Mouse (Mus musculus) liver, embryonic 11.5 days (tissue): ENCODE results near the gene Qser1. TPM values are rescaled to one million over a fixed set of nuclear protein-coding genes. Genes with fewer than 3 reads are reported as not detected.
"Not testable (repeated sequence)": the region's sequence is repeated elsewhere in the genome, so short reads cannot be mapped to it uniquely, and the experiment has no call there.

Source experiments
- ATAC-seq: fragments of 200-750 bp; cut with Nextera tagmentation; replicated peaks from 2 replicates; pipeline ENCODE4 v1.8.0; 2017; ENCODE audit warnings: moderate number of reproducible peaks, mild to moderate bottlenecking, moderate TSS enrichment, moderate library complexity; ENCODE audit not compliant: low FRiP score
- DNase-seq: peaks from one replicate; pipeline ENCODE4 v3.0.0-alpha.2; 2017; ENCODE audit warnings: low spot score
- H3K27ac ChIP-seq: fragments of 300-500 bp; sonication (generic); 2 replicates; pipeline ENCODE4 v1.5.1; 2014; ENCODE audit warnings: mild to moderate bottlenecking, low read depth, low read length, control low read depth
- H3K27me3 ChIP-seq: fragments of 300-500 bp; sonication (generic); replicated peaks from 2 replicates; pipeline ENCODE4 v1.6.1; 2014; ENCODE audit warnings: low read length, mixed read lengths; ENCODE audit not compliant: control insufficient read depth, insufficient read depth
- H3K36me3 ChIP-seq: fragments of 300-500 bp; sonication (generic); 2 replicates; pipeline ENCODE4 v1.6.1; 2014; ENCODE audit warnings: mild to moderate bottlenecking, low read length, moderate library complexity, mixed read lengths; ENCODE audit not compliant: control insufficient read depth, insufficient read depth
- H3K4me1 ChIP-seq: fragments of 300-500 bp; sonication (generic); replicated peaks from 2 replicates; pipeline ENCODE4 v1.6.1; 2014; ENCODE audit warnings: low read length, mixed read lengths; ENCODE audit not compliant: control insufficient read depth, insufficient read depth
- H3K4me2 ChIP-seq: fragments of 300-500 bp; sonication (generic); 2 replicates; pipeline ENCODE4 v1.6.1; 2014; ENCODE audit warnings: mild to moderate bottlenecking, control low read depth, moderate library complexity
- H3K4me3 ChIP-seq: fragments of 300-500 bp; sonication (generic); 2 replicates; pipeline ENCODE4 v1.5.1; 2014; ENCODE audit warnings: low read depth, low read length, control low read depth
- H3K9ac ChIP-seq: fragments of 300-500 bp; sonication (generic); 2 replicates; pipeline ENCODE4 v1.6.1; 2014; ENCODE audit warnings: low read depth, low read length, control low read depth
- H3K9me3 ChIP-seq: fragments of 300-500 bp; sonication (generic); 2 replicates; pipeline ENCODE4 v1.6.1; 2016; ENCODE audit warnings: low read length, inconsistent platforms, mixed read lengths; ENCODE audit not compliant: control insufficient read depth
- WGBS: fragments of 180-500 bp; shearing (Covaris S2); extraction: QIAGEN DNeasy Blood & Tissue Kit; methylation state at CpG from one replicate; pipeline ENCODE4 v1.1.7; 2014; 5-methylcytosine and 5-hydroxymethylcytosine counted together
- polyA plus RNA-seq: library from polyadenylated mRNA; unstranded; fragments of >200 nt; fragmentation: Nextera tagmentation; extraction: Ambion mirVana; gene quantifications from 2 replicates; pipeline ENCODE4 v1.2.1, GENCODE M21; 2014

Qser1 gene
- polyA plus RNA-seq, 1 experiment from 2014 or later: 9.0 TPM

DNA sequence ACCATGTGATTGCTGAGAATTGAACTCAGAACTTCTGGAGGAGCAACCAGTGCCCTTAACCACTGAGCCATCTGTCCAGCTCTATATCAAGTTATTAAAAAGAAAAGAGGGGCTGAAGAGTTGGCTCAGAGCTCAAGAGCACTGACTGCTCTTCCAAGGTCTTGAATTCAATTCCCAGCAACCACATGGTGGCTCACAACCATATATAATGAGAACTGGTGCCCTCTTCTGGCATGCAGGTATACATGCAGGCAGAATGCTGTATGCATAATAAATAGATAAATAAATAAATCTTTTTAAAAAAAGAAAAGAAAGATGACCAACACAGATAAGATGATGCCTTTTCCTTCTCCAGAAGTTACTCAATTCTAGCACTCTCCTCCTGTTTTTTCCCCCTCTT, 24.4 kb upstream of the Qser1 start:
- Histone ChIP-seq H3K4me2 (no peak overlapping the region), H3K9ac (no peak overlapping the region), H3K27ac (no peak overlapping the region), H3K4me3 (no peak overlapping the region), H3K27me3 (no peaks in the 10 kb centered on the region), H3K9me3 (no peaks in the 10 kb centered on the region), H3K4me1 (no peaks in the 10 kb centered on the region), H3K36me3 (no peaks in the 10 kb centered on the region)
- no peak for DNase-seq
- no peak for ATAC-seq

DNA sequence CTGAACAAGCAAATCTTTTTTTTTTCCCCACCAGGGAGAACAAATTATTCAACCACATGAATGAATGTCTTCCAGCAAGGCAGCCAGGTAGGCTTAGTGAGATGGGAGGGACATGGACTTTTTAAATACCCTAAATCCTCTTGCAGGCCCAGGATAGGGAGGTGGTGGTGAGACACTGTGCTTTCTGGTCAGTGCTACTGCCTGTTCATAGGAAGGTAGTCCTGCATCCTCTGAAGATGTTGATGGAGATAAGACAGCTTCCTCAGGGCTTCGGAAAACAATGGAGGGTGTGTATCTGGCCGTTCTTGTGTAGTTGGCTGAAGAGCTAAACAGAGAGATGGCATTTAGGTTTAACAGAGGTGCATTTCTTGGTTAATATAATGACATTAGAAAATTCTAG, 15.9 kb upstream of the Qser1 start:
- Histone ChIP-seq H3K4me1 (no peaks in the 10 kb centered on the region), H3K27me3 (no peaks in the 10 kb centered on the region), H3K4me2 (no peak overlapping the region), H3K9ac (no peak overlapping the region), H3K36me3 (no peaks in the 10 kb centered on the region), H3K27ac (no peak overlapping the region), H3K9me3 (no peaks in the 10 kb centered on the region), H3K4me3 (no peak overlapping the region)
- ATAC-seq: no peak
- WGBS: 78% methylated on average over 2 of the region's 2 CpGs
- DNase-seq: no peak

GRCm38 (mm10) chr2:104826191-104826590, 9.6 kb upstream of the Qser1 start:
- Histone ChIP-seq H3K4me1 (no peaks in the 10 kb centered on the region), H3K36me3 (no peaks in the 10 kb centered on the region), H3K4me2 (no peak overlapping the region), H3K27me3 (no peaks in the 10 kb centered on the region), H3K9ac (no peak overlapping the region), H3K9me3 (no peaks in the 10 kb centered on the region), H3K4me3 (no peak overlapping the region), H3K27ac (no peak overlapping the region)
- DNase-seq: no peak
- no peak for ATAC-seq
- 86% methylated on average over 4 of the region's 4 CpGs for WGBS

DNA sequence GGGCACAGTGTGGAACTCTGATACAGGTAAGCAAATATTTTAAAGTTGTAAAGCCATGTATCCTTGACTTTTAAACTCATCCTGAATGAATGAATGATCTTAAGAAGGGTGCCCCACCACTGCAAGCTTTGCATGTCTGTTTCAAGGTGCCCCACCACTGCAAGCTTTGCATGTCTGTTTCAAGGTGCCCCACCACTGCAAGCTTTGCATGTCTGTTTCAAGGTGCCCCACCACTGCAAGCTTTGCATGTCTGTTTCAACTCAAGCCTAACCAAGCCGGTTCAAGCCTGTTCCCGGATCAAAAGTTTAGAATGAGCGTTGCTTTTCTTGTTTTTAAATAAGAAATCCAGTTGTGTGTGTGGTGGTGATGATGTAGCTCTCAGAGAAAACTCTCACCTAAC, 2.2 kb upstream of the Qser1 start:
- H3K4me3 ChIP-seq, ATAC-seq, H3K9me3 ChIP-seq, H3K27me3 ChIP-seq, H3K27ac ChIP-seq, H3K36me3 ChIP-seq, H3K4me2 ChIP-seq, DNase-seq, H3K9ac ChIP-seq: not testable (repeated sequence)
- peaks cover 12% of the 10 kb centered on the region; the same call in 1 of the 2 replicates for H3K4me1 ChIP-seq
- WGBS: 87% methylated on average over 3 of the region's 3 CpGs

GRCm38 (mm10) chr2:104817555-104818330, 1.2 kb upstream of the Qser1 start:
- WGBS: 6% methylated on average over 15 of the region's 15 CpGs
- ATAC-seq: no peak
- peaks cover 12% of the 10 kb centered on the region; the same call in 1 of the 2 replicates for H3K4me1 ChIP-seq
- H3K9me3 ChIP-seq: no peaks in the 10 kb centered on the region
- H3K36me3 ChIP-seq: no peaks in the 10 kb centered on the region
- H3K9ac ChIP-seq: peak overlapping the region; percentile 98
- H3K4me3 ChIP-seq: peak overlapping the region; percentile 89
- H3K4me2 ChIP-seq: peak overlapping the region; percentile 88
- no peaks in the 10 kb centered on the region for H3K27me3 ChIP-seq
- peak overlapping the region; percentile 94 for H3K27ac ChIP-seq
- DNase-seq: no peak

- DNase-seq: peak; percentile 91
- WGBS: under 1% methylated on average over 41 of the region's 51 CpGs
- ATAC-seq: peak; percentile 89
Measured at GRCm38 (mm10) chr2:104816866-104817439, 393 bp upstream of the Qser1 start.

DNA sequence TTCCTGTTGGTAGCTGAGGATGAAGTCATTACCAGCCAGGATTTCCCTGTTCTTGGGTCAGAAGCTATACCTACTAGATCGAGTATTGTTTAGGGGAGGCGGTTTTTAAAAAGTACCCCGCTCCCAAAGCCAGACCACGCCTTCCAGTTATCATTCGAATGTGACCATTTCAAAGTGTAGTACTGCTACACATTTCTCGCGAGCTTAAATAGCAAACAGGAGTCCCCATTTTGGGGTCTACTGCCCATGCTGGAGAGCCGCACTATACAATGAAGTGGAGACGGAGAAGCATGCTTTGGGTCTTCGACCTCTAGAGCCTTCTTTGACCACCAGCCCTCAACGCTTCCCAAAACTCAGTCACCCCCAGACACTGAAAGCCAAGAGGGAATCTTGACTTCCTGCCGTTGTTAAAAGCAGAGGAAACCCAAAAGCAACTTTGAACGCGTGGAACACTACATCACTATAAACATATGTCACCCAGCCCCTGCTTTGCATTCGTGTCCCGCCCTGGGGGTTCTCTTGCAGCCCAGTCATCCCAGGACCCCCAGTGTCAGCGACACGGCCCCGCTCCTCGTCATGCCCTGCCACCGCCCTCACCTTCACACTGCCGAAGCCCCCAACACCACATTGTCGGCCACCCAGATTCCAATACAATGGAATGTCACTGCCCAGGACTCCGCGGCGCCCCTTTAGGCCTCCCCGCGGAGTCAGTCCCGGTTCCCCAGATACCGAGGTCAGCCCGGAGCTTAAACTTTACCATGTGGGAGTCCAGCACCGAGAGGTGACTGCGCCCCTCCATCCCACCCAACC, 794 bp downstream of the Qser1 start:
- peak overlapping the region; percentile 94 for H3K27ac ChIP-seq
- H3K9ac ChIP-seq: peak overlapping the region; percentile 98
- WGBS: under 1% methylated on average over 33 of the region's 33 CpGs
- peak; percentile 43 for ATAC-seq
- H3K27me3 ChIP-seq: no peaks in the 10 kb centered on the region
- H3K36me3 ChIP-seq: no peaks in the 10 kb centered on the region
- peak overlapping the region; percentile 89 for H3K4me3 ChIP-seq
- H3K9me3 ChIP-seq: no peaks in the 10 kb centered on the region
- H3K4me2 ChIP-seq: peak overlapping the region; percentile 88
- peaks cover 12% of the 10 kb centered on the region; the same call in 1 of the 2 replicates for H3K4me1 ChIP-seq
- DNase-seq: peak; percentile 58

More at GRCm38 (mm10) chr2:104816866-104817439, 393 bp upstream of the Qser1 start:
- Histone ChIP-seq H3K4me3 (peak overlapping the region; percentile 89), H3K9me3 (no peaks in the 10 kb centered on the region), H3K4me2 (peak overlapping the region; percentile 88), H3K27me3 (no peaks in the 10 kb centered on the region), H3K9ac (peak overlapping the region; percentile 98), H3K27ac (peak overlapping the region; percentile 94), H3K36me3 (no peaks in the 10 kb centered on the region), H3K4me1 (peaks cover 12% of the 10 kb centered on the region; the same call in 1 of the 2 replicates)

DNA sequence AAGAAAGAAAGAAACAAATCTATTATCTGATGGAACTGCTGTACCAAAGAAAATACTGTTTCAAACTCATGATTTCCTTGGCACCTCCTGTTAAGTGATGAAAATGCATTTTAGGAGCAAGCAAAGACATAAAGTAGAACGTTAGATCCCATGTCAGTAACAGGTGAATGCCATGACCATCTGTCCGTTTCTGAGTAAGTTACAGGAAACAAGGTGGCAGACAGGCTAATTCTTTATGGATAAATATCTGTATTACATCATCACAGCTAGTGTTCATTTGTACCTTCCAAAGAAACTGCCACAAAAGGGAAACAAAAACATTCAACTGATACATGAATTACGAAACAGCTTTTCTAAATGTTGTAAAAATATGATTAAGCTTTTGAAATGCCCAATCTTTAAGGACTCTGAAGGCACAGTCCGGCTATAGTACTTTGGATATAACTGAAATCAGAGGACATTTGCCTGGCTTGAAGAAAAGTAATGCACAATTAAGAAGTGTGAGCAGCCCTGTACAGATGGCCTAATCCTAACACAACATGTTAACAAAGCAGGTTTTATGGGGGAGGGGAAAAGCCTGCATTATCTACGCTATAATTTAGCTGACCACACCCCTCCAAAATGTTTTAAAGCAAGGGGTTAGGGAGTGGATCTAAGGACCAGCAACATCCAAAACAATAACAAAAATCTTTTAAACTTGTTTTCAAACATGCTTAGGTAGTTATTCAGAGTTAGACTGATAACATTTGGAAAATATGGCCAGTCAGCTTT, 2.2 kb downstream of the Qser1 start:
- DNase-seq (no peak), ATAC-seq (no peak)
- H3K27me3 ChIP-seq: no peaks in the 10 kb centered on the region
- no peak overlapping the region for H3K27ac ChIP-seq
- H3K9me3 ChIP-seq: no peaks in the 10 kb centered on the region
- no peak overlapping the region for H3K9ac ChIP-seq
- peak overlapping the region; percentile 42 for H3K4me2 ChIP-seq
- H3K4me3 ChIP-seq: no peak overlapping the region
- H3K36me3 ChIP-seq: no peaks in the 10 kb centered on the region
- WGBS: 62% methylated on average over 5 of the region's 5 CpGs
- H3K4me1 ChIP-seq: peaks cover 18% of the 10 kb centered on the region; the same call in 1 of the 2 replicates
